Mouse (Mus musculus) MEL (cell line): Measurements from ENCODE around the gene Gfod1.

Experiments used
- CTCF ChIP-seq, 3 experiments: IDR thresholded peaks in 2 of 3; conservative IDR thresholded peaks in 1 of 3; 2 replicates each; pipeline ENCODE4 v1.5.1; 2011 to 2012; ENCODE audit warnings: low read length in 3 of 3, low read depth in 2 of 3, mild to moderate bottlenecking in 2 of 3, improper control_type of control experiment in 1 of 3, inconsistent platforms in 1 of 3, mixed read lengths in 1 of 3, moderate library complexity in 1 of 3; ENCODE audit not compliant: control insufficient read depth in 1 of 3, insufficient read depth in 1 of 3, poor library complexity in 1 of 3, severe bottlenecking in 1 of 3
- EP300 ChIP-seq, 2 experiments: IDR thresholded peaks; 2 replicates each; pipeline ENCODE4 v1.6.1; 2011; ENCODE audit warnings: improper control_type of control experiment in 2 of 2, low read length in 2 of 2, low read depth in 1 of 2, mild to moderate bottlenecking in 1 of 2
- GATA1 ChIP-seq: IDR thresholded peaks from 2 replicates; pipeline ENCODE4 v1.6.1; 2011; ENCODE audit warnings: low read depth, low read length, improper control_type of control experiment
- KAT2A ChIP-seq: conservative IDR thresholded peaks from 2 replicates; pipeline ENCODE4 v1.6.1; 2012; ENCODE audit warnings: low read depth, low read length, improper control_type of control experiment, inconsistent platforms
- SMC3 ChIP-seq: IDR thresholded peaks from 2 replicates; pipeline ENCODE4 v1.6.1; 2011; ENCODE audit warnings: low read depth, low read length, improper control_type of control experiment
- USF1 ChIP-seq: IDR thresholded peaks from 2 replicates; pipeline ENCODE4 v1.6.1; 2014; ENCODE audit warnings: low read depth, mild to moderate bottlenecking, inconsistent platforms, low read length, improper control_type of control experiment, moderate library complexity
- USF2 ChIP-seq, 2 experiments: IDR thresholded peaks; 2 replicates each; pipeline ENCODE4 v1.6.1; 2011 to 2012; ENCODE audit warnings: improper control_type of control experiment in 2 of 2, low read length in 2 of 2, borderline replicate concordance in 1 of 2, inconsistent platforms in 1 of 2, low read depth in 1 of 2, mild to moderate bottlenecking in 1 of 2; ENCODE audit not compliant: insufficient read depth in 1 of 2

DNA sequence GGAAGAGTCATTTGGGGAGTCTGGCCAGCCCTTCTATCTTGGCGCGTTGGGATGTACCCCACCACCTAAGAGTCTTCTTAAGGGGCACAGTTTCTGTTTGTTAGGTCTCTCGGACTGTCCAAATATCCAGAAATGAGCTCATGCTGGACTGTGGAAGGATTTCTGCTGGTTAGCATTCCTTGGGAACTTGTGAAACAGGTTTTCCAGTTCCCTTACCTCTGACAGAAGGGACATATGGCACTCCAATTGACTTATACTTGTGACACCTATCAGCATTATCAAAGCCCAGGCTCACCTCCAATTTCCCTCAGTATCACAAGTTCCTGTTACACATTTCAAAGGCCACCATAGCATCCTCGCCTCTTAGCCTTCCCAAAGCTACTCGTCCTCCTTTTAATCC lies 93.0 kb downstream of the Gfod1 start:
- TF ChIP-seq GATA1 (no peak), USF1 (no peak), SMC3 (no peak), USF2 (IDR thresholded peaks at IDR 0.05; ENCODE audit: borderline replicate concordance in 1 of 2, insufficient read depth in 1 of 2, low read depth in 1 of 2, low read length in 2 of 2) (no peak), CTCF (IDR thresholded peaks at IDR 0.05 in 2 of 3, conservative IDR thresholded peaks at IDR 0.05 in 1 of 3; ENCODE audit: control insufficient read depth in 1 of 3, insufficient read depth in 1 of 3, low read depth in 2 of 3, low read length in 3 of 3, poor library complexity in 1 of 3, severe bottlenecking in 1 of 3) (no peak), KAT2A (no peak), EP300 (IDR thresholded peaks at IDR 0.05; ENCODE audit: low read depth in 1 of 2, low read length in 2 of 2) (no peak)
